Mouse (Mus musculus): Measurements from ENCODE around the gene Bhlha15. TPM values are rescaled to one million over a fixed set of nuclear protein-coding genes. Genes with fewer than 3 reads are reported as not detected.

Gene Bhlha15
- total RNA-seq, 2 experiments from 2014 or later = 0.17 TPM; not detected in 1

- no peak for DNase-seq (ENCODE audit: low spot score in 2 of 2)
These were observed 759 bp upstream of the Bhlha15 start for GRCm38 (mm10) chr5:144189327-144189726.

DNA sequence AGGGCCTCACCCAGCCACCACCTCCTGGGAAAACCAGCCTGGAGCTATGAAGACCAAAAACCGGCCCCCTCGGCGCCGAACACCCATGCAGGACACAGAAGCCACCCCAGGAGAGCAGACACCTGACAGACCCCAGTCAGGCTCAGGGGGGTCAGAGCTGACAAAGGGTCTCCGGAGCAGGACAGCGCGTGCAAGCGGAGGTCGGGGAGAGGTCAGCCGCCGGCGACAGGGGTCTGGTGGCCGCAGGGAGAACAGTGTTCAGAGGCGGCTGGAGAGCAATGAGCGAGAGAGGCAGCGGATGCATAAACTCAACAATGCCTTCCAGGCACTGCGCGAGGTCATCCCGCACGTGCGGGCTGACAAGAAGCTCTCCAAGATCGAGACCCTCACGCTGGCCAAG is 940 bp downstream of the Bhlha15 start:
- no peak for DNase-seq (ENCODE audit: low spot score in 2 of 2)

DNA sequence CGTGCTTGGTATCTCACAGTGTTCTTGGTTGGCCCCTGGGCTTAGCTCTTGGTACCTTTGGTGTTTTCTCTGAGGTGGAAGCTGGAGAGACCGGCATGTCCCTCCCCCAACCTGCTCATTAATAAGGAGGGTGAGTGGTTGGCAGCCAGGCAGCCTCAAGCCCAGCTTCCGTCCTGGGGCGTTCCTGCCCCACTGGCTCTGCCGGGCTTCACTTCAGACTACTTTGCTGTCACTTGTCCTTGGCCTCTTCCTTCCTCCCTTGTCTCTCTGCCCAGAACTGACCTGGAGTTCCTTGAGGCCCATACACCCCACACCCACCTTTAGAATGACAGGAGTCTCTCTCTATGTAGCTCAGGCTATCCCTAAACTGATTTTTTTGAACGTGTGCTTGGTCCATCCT is 2.6 kb downstream of the Bhlha15 start:
- DNase-seq (ENCODE audit: low spot score in 2 of 2) = no peak

DNA sequence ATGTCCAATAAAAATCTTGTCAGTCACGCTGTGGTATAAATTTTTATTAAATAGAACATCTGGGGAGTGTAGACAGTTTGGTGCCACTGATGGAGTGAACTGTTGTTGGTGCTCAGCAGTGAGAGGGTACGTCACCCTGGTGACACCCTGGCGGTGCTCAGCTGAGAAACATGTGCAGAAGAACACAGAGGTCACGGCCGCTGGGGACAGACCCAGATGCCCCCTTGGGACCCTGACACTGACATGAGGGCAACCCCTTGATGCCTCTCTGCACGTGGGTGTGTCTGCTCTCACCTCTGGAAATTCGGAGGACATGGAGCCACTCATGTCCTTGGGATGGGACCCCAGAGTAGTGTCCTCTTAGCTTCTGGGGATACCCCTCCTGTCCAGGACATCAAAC is 4.3 kb downstream of the Bhlha15 start:
- no peak for DNase-seq (ENCODE audit: low spot score in 2 of 2)

DNA sequence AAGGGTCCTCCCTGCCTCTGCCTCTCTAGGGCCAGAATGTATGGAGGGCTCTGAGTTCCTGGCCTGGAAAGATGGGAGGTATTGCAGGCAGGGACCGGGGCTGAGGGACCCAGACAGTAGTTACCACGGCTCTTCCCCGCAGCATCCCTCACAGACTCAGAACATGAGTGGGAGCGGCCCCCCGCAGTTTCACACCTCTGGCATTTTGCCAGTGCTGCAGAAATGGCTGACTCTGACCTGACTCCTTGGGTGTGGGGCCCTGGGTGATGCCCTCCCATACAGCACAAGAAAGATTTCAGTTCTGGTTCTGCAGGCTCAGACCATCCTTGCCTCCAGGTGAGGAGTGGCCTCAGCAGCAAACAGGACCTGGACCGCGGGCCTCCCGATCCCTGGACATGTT is 5.5 kb downstream of the Bhlha15 start:
- no peak for DNase-seq (ENCODE audit: low spot score in 2 of 2)

DNA sequence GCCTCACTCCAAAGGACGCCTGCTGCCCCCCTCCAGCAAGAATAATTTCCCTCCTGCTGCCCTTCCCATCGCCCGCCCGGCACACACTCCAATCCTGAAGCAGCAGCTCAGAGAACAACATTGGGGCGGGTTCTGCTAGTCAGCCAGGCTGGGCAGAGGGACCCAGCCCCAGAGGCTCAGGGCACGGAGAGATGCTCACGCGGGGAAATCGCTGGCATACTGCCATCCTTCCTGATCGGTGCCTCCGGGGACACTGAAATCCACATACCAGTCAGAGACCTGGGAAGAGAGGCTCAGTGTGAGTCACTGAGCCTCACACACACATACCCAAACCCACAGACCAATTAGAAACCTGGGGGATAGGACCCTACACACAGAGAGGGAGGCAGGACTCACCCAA is 10.5 kb downstream of the Bhlha15 start:
- DNase-seq (ENCODE audit: low spot score in 2 of 2) = no peak

DNA sequence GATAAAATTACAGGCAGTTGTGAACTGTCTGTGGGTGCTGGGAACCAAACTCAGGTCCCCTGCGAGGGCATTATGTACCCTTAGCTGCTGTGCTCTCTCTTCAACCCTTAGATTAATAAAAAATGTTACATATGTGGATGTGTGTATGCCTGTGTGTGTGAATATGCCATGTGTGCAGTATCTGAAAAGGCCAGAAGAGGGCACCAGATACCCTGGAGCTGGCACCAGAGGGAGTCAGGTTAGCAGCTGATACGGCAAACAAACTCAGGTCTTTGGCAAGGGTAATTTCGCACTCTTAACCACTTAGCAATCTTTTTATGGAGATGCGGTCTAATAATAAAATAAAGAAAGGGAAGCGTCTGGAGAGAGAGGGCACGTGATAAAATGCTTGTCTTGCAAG is 12.3 kb downstream of the Bhlha15 start:
- DNase-seq (ENCODE audit: low spot score in 2 of 2) = no peak

DNA sequence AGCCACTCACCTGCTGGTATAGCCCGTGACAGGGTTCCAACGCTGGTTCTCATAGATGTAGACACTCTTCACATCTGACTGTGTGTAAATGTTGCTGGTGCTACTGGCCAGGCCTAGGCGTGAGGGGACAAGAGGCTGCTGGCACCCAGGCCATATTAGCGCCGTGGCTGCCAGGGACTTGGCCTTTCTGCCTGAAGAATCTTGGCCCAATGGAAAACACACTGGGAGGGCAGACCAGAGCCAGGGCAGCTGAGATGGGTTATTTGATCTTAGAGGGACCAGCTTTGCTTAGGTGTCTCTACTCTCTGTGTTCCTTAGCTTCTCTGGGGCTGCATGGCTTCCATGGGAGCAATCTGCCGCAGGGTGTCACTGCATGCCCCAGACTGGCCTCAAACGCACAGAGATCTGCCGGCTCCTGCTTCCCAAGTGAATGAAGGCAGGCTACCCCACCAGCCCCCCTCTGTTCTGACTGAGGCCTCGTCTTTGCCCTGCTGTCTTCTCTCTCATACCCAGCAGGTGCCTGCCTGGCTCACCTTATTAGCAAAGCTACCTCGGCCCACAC is 13.4 kb downstream of the Bhlha15 start:
- no peak for DNase-seq (ENCODE audit: low spot score in 2 of 2)

DNA sequence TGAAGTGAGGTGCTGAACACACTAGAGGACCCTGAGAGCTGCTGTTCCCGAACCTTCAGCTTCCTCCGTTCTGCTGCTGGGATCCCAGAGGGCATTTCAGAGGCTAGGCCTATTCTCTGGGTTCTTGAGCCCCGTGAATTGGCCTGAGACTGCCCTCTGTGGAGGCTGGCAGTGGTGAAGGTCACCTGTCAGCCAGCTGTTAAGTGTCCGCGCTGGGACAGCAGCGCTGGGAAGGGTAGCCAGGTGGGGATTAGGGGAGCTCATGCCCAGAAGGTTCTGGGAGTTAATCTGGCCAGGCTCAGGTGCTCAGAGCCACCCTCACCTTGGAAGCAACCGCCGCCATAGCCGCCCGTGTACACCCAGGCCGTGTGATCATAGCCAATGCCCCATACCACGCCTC is 14.2 kb downstream of the Bhlha15 start:
- no peak for DNase-seq (ENCODE audit: low spot score in 2 of 2)

GRCm38 (mm10) chr5:144204911-144205310 is 14.8 kb downstream of the Bhlha15 start:
- DNase-seq (ENCODE audit: low spot score in 2 of 2) = no peak

DNA sequence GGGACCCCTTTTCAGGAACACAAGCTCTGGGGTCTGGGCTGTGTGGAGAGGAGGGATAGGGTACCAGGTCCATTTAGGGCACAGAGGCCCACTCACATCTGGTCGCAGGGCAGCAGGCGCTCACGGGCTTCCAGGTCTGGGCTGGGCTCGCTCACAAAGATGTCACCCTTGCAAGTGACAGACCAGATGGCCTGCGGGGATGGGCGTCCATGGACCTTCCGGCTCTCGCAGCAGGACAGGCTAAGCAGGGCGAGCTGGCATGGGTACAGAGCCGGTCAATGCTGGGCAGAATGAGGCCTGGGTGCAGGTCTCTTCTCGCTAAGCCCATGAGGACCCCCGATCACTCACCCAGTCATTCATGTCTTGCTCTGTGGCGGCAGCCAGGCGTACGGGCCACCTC is 16.0 kb downstream of the Bhlha15 start:
- DNase-seq (ENCODE audit: low spot score in 2 of 2) = no peak

DNA sequence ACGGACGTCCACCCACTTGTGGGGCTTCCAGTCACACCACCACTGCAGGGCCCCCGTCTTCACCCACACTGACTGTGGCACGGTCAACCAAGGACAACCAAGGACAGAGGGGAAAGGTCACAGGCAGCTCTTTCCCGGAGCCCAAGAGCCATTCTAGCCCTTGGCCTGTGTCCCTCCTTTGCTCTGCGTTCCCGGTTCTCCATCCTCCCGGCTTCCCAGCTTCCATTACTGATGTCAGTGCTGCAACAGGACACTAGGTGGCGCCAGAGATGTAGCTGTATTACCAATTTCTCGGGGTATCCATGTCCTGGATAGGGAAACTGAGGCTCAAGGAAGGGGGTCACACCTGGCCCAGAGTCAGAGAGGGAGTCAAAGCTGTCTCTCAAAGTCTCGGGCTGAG is 17.4 kb downstream of the Bhlha15 start:
- peak in 1 of 2 experiments; percentile 71 for DNase-seq (ENCODE audit: low spot score in 2 of 2)

DNA sequence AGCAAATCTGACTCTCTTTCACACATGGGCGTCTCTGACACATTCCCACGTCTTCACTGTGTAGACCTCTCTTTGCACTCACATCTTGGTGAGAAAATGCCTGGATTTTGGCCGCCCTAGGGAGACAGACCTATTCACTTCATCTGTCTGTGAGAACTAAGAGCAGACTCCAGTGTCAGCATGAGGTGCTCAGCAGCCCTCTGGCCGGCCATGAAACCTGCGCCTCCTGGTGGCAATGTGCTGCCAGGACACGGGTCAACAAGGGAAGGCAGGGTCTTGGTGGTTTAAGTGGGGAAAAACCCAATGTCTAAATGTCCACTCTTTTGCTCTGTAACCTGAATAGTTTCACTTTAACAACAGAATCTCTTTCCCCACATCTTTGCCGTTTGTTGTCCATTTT is 24.4 kb downstream of the Bhlha15 start:
- DNase-seq (ENCODE audit: low spot score in 2 of 2) = peak in 1 of 2 experiments; percentile 35

- DNase-seq (ENCODE audit: low spot score in 2 of 2) = no peak
These were observed 25.9 kb downstream of the Bhlha15 start for GRCm38 (mm10) chr5:144215992-144216391.

GRCm38 (mm10) chr5:144218061-144218460 is 28.0 kb downstream of the Bhlha15 start:
- DNase-seq (ENCODE audit: low spot score in 2 of 2) = no peak

DNA sequence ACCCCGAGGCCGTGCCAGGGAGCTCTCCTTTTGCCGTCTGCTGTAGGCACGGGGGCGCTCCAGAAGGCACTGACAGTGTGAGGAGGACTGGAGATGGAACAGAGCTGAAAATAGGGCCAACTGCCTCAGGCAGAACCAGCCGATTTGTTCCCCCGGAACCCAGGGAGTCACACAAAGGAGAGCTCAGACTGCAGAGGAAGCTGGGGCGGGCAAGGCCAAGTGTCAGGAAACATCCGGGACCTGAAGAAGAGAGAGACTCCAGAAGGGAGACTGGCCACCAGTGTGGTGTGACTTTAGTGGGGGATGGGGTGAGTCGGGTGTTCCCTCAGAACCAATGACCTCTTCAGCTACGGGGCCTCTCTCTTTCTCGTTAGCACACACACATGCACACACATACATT is 29.2 kb downstream of the Bhlha15 start:
- peak; percentile 32 to 48 for DNase-seq (ENCODE audit: low spot score in 2 of 2)

DNA sequence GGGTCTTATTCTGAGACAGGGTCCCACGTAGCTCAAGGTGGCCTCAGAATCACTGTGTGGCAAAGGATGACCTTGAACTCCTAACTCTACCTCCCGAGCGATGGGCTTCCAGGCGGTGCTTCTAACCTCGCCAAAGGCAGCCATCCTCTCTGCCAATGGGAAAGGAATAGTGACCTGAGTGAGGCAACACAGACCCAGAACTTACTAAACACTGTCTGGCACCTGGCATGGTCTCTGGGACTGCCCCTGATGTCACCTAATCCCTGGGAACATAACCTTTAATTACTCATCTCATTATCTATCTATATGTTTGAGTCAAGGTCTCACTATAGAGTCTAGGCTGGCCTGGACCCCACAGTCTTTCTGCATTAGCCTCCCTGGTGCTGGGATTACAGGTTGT is 29.9 kb downstream of the Bhlha15 start:
- DNase-seq (ENCODE audit: low spot score in 2 of 2) = no peak

- DNase-seq (ENCODE audit: low spot score in 2 of 2) = no peak
These were observed 31.2 kb downstream of the Bhlha15 start for GRCm38 (mm10) chr5:144221305-144221704.

GRCm38 (mm10) chr5:144222811-144223502 is 32.9 kb downstream of the Bhlha15 start:
- peak in 1 of 2 experiments; percentile 31 for DNase-seq (ENCODE audit: low spot score in 2 of 2)

DNA sequence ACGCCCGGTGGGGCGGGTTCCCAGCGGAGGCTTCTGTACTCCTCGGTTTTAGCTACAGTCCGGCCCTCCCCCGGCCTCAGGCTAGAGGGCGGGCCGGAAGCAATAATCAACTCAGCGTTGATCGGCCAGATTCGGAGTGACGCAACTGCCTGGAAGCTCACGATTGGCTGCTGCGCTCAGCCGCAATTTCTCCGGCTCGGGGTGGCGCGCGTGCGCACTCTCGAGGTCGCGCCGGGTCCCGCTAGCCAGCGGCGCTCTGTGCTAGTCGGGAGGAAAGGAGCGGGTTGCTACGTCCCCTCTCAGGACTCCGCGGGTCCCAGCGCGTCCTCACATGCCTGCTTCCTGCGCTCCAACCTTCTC is 33.4 kb downstream of the Bhlha15 start, which contains the start of gene Tecpr1:
Gene Tecpr1, minus strand, starts transcription at position 113 of the 360 bp plus-strand sequence.
- peak; percentile 94 to 97 for DNase-seq (ENCODE audit: low spot score in 2 of 2)

- DNase-seq (ENCODE audit: low spot score in 2 of 2) = peak in 1 of 2 experiments; percentile 43
These were observed 34.1 kb downstream of the Bhlha15 start for GRCm38 (mm10) chr5:144223899-144224816.

DNA sequence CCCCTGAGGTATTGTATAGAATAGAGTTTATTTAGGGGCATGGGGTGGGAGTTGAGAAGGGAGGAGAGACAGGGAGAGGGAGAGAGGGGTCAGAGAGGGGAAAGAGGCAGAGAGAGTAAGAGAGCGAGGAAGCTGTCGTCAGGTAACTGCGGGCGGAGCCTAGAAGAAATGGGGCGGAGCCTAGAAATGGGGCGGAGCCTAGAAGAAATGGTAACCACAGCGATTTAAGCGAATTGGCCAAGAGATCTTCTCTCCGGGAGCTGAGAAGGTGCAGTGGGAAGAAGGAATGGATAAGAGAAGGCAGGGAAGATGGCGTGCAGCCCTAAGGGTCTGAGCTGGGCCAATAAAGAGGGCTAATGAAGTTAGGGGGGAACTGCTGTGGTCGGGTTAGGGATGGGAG is 36.1 kb downstream of the Bhlha15 start:
- no peak for DNase-seq (ENCODE audit: low spot score in 2 of 2)
